Mouse (Mus musculus): ENCODE measurements around the gene Pdzk1. TPM values are rescaled to one million over a fixed set of nuclear protein-coding genes. Genes with fewer than 3 reads are reported as not detected.
A peak's percentile ranks its signal among the peaks of the same experiment; 100 is the strongest.

Gene Pdzk1
- total RNA-seq, 2 experiments from 2014 or later = 0.29 to 0.58 TPM

DNA sequence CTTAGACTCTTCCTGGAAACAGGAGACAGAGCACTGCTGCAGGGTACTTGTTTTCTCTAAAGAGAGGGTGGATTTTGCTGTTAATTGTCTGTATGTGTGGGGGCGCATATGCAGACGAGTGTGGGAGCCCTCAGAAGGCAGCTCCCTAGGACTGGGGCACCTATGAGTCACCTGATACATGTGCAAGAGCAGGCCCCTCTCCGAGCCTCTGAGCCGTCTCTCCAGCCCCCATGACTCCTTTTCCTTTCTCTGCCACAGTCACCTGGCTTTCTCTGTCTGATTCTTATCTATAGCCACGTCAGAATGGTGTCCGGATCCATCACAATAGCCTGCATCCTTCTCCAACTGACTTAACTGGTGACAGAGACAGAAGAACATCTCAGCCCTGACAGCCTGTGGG is 52.5 kb downstream of the Pdzk1 start:
- no peak for DNase-seq (ENCODE audit: low spot score in 2 of 2)

DNA sequence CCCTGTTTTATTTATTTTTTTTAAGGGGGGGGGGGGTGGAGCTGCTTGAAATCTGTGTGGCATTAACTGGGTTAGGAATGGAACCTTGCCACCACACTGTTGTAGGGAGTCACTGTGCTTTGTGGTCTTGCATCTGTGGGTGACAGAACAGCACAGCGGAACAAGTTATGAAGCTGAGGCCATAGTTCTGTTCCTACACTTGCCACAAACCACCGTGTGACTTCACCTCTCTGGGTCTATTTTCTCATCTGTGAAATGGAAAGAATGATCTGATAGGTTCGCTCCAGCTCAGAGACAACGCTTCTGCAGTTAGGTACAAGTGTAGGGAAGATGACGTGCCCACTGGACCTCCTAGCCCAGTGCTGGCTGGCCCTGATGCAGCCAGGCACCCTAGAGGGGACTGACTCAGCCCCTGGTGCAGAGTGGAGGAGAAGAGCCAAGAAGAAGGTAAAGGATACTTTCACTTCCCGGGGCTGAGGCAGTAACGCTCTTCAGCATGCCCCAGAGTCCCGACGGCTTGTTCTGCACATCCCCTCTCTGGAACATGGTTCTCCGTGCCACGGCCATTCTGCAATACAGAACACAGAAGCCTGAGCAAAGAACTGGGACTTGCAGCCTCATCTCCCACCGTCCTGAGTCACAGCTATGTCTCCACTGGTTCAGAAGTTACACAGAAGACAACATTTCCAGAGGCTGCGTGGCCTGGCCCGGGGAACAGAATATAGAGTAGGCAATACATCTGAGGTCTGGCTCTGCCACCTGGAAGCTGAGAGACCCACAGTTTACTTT is 53.2 kb downstream of the Pdzk1 start:
- DNase-seq (ENCODE audit: low spot score in 2 of 2) = no peak

DNA sequence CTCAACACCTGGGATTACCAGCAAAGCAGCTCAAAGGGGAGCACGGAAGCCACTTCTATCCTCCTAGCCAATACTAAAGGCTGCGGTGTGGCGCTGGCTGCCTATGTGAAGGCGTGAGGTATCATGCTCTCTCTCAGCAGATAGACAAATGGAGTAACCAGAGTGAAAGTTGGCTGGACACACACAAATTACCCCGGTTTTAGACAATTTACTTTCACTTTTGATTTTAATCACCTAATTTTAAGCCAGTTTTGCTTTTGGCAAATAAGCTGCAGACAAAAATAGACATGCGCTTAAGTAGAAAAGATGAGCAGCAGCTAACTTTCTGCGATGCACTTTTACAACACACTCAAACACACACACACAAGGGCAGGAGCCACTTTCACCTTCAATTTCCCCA is 54.6 kb downstream of the Pdzk1 start:
- DNase-seq (ENCODE audit: low spot score in 2 of 2) = no peak

DNA sequence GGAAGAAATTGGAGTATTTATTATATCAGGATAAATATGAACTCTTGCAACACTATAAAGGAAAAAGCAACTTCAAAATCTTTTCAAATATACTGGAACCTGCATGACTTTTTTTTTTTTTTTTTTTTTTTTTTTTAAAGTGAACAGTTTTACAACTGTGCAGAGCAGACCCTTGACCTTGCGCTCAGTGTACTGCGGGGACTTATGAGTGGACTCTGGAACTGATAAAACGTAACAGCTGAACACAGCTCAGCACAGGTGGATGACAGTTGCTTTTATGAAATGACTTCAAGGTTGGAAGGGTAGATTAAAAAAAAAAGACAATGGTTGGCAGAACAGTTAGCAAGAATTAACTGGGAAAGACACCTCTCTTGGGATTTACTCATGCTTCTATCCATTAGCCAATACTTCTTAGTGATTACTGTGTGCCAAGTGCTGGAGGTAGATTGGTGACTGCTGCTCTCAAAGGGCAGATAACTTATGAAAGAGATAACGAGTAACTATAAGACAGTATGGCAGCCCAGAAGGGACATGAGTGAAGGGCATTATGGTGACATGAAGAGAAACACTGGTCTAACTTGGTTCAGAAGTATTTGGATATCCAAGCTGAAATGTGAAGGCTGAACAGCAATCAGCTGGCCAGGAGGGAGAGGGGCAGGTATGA is 73.4 kb downstream of the Pdzk1 start:
- DNase-seq (ENCODE audit: low spot score in 2 of 2) = no peak

DNA sequence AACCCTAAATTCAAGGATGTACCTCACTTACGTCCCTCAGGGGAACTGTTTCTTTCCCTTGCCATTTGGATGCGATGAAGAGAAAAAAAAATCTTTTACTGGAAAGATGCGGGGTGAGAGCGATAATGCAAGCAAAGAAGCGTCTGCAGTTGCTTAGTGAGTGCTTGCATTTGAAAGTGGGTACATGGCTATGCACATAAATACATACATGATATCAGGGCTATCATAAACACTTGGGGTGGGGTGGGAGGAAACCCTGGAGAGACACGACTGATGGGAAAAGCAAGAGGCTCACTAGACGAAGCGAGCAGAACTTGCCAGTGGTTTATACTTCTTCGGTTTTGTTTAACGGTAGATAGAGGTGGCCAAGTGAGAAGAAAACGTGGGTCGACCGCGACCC is 75.3 kb downstream of the Pdzk1 start, which contains the start of gene Gja5:
Gene Gja5, plus strand, starts transcription at position 301 of the 400 bp plus-strand sequence.
- DNase-seq (ENCODE audit: low spot score in 2 of 2) = no peak

DNA sequence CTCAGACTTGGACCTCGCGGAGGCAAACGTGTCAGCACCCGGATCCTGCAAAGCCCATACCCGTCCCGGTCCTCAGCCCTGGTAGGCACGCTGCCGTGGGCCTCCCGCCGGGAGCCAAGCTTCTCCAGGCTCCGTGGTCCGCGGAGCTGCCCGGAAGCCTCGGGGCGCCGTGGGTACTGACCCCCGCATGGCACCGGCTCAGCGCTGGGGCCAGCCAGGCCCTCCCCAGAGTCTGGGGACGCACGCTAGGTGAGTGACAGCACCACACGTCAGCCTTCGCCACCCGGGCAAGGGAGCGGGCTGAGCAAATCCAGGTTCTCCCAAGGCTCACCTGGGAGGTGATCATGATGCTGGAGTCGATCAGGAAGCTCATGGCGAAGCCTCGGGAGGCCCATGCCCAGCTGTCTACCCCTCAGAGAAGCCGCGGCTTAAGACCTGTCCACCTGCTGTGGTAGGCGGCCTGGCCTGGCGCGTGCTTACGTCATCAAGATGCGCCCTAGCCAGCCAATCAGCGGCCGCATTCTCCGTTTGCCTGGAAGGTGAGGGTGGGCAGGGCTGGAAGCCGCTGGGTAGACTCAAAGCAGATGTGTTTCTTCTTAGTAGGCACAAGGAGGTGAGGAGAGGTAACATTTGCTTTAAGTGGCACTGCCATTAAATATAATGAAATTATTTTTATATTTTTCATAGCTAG is 75.9 kb downstream of the Pdzk1 start, which contains the start of gene Gpr89:
Gene Gpr89, minus strand, starts transcription at position 496 of the 691 bp plus-strand sequence.
- DNase-seq (ENCODE audit: low spot score in 2 of 2) = peak; percentile 94 to 95

DNA sequence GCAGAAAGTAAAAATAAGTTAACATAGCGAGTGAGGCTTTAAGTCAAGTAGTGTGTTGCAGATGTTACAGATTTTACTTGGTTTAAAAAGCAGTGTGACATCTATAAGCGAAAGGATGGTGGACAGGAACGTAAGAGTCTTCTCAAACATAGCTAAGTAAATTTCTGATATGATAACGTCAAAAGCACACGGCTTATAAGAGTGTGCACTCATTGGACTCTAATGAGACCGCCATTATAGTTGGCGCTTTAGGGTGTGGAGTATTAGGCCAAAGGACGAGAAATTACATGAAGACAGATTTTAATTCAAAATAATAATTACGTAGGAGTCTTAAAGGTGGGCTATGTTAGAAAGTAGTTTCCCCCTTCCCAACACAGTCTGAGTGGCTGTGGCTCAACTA is 76.5 kb downstream of the Pdzk1 start:
- no peak for DNase-seq (ENCODE audit: low spot score in 2 of 2)

Other genes with a start within 250 kb of the Pdzk1 start
- 10 to 100 TPM; 26.7 to 29.7 TPM for gene Polr3gl, start 235.1 kb upstream of the Pdzk1 start, total RNA-seq (2021)
- 10 to 100 TPM; 45.9 to 51.8 TPM for gene Ankrd34a, start 232.6 kb upstream of the Pdzk1 start, total RNA-seq (2021)
- 10 to 100 TPM; 31.6 to 32.8 TPM for gene Lix1l, start 228.1 kb upstream of the Pdzk1 start, total RNA-seq (2021)
- gene Rbm8a, start 199.4 kb upstream of the Pdzk1 start, total RNA-seq (2021) = 10 to 100 TPM; 51.9 to 52.5 TPM
- 10 to 100 TPM; 48.1 to 49.8 TPM for gene Pex11b, start 193.9 kb upstream of the Pdzk1 start, total RNA-seq (2021)
- gene Gm42957, start 193.8 kb upstream of the Pdzk1 start, total RNA-seq (2021) = under 1 TPM; 0.10 to 0.44 TPM
- 1 to 10 TPM; 1.1 to 2.5 TPM for gene Itga10, start 183.7 kb upstream of the Pdzk1 start, total RNA-seq (2021)
- 1 to 10 TPM; 6.4 to 6.5 TPM for gene Ankrd35, start 159.2 kb upstream of the Pdzk1 start, total RNA-seq (2021)
- 10 to 100 TPM; 28.1 to 30.0 TPM for gene Pias3, start 132.9 kb upstream of the Pdzk1 start, total RNA-seq (2021)
- gene Nudt17, start 120.7 kb upstream of the Pdzk1 start, total RNA-seq (2021) = 10 to 100 TPM; 12.1 to 14.6 TPM
- 10 to 100 TPM; 25.5 to 26.3 TPM for gene Polr3c, start 101.7 kb upstream of the Pdzk1 start, total RNA-seq (2021)
- 10 to 100 TPM; 59.6 to 60.9 TPM for gene Rnf115, start 101.6 kb upstream of the Pdzk1 start, total RNA-seq (2021)
- not detected for gene Cd160, start 67 bp downstream of the Pdzk1 start, total RNA-seq (2021)
- 1 to 10 TPM; 1.4 to 4.1 TPM for gene Gja5, start 75.4 kb downstream of the Pdzk1 start, total RNA-seq (2021)
- gene Gpr89, start 76.1 kb downstream of the Pdzk1 start, total RNA-seq (2021) = 10 to 100 TPM; 40.2 to 45.0 TPM
- gene Gja8, start 96.7 kb downstream of the Pdzk1 start, total RNA-seq (2021) = not detected